8 mouse cellular contexts compared by ENCODE assay signal in the genomic region with DNA sequence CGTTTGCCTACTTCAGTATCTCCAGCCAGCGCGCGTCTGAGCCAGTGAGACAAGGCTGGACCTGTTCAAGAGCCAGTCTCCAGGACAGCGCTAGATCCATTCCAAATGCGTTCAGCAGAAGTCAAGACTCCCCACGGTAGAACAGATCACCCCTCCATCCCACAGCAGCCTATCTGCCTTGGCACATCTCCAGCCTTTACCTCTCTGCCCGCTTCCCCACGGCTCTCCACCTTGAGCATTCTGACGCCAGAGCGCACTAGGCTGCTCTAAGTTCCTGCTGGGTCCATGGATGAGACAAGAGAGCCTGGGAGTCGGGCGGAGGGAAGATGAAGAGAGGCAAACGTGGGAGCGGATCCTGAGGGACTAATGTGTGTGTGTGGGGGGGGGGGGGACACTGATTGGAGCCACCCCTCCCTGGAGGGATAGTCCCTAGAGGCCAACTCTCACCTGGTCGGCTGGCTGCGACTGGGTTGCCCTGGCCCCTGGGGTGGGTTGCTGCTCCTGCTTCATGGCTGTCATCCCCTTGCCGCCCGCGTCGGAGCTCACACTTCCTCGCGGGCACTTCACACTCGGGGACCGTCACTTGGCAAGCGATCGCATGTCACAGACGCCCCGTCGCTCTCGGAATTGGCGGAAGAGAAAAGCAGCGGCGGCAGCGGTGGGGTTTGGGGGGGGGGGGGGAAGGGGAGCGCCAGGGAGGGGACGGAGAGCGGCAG. TPM values are rescaled to one million over a fixed set of nuclear protein-coding genes. Genes with fewer than 3 reads are reported as not detected.
A peak's percentile ranks its signal among the peaks of the same experiment; 100 is the strongest.
DNase-seq lines count a peak whose midpoint lies in the region; ATAC-seq lines count a peak whose summit lies in the region.

A gene (minus strand): TSS at position 635 of the 716 bp plus-strand sequence.

- peak within 1 kb of the TSS; percentile 75 for H3K4me2 ChIP-seq in hindbrain, embryonic 14.5 days (replicated peaks)
- H3K4me2 ChIP-seq in liver, embryonic 15.5 days = peak within 1 kb of the TSS; percentile 18

- no peaks in the 10 kb centered on the region for H3K4me1 ChIP-seq in hindbrain, embryonic 14.5 days (replicated peaks; ENCODE audit: control insufficient read depth, insufficient read depth, low read length)
- no peaks in the 10 kb centered on the region for H3K4me1 ChIP-seq in liver, embryonic 15.5 days (replicated peaks)

- WGBS in hindbrain, embryonic 14.5 days = under 1% methylated on average over 31 of the region's 38 CpGs
- 1% methylated on average over 34 of the region's 38 CpGs for WGBS in liver, embryonic 15.5 days (ENCODE audit: insufficient replicate concordance)

- H3K9ac ChIP-seq in hindbrain, embryonic 14.5 days = peak within 1 kb of the TSS; percentile 80
- H3K9ac ChIP-seq in liver, embryonic 15.5 days = no peak within 1 kb of the TSS

- no peaks in the 10 kb centered on the region for H3K36me3 ChIP-seq in hindbrain, embryonic 14.5 days (replicated peaks; ENCODE audit: control insufficient read depth, insufficient read depth)
- H3K36me3 ChIP-seq in liver, embryonic 15.5 days (replicated peaks) = no peaks in the 10 kb centered on the region

- peak within 1 kb of the TSS; percentile 72 for H3K4me3 ChIP-seq in hindbrain, embryonic 14.5 days (replicated peaks; ENCODE audit: low read length)
- H3K4me3 ChIP-seq in liver, embryonic 15.5 days (replicated peaks) = no peak within 1 kb of the TSS

- peaks cover 4% of the 10 kb centered on the region; the same call in 1 of the 2 replicates for H3K27me3 ChIP-seq in hindbrain, embryonic 14.5 days (ENCODE audit: control insufficient read depth, insufficient read depth, low read length)
- H3K27me3 ChIP-seq in liver, embryonic 15.5 days = peaks cover 30% of the 10 kb centered on the region

- H3K9me3 ChIP-seq in hindbrain, embryonic 14.5 days (ENCODE audit: control insufficient read depth, low read length) = no peaks in the 10 kb centered on the region
- H3K9me3 ChIP-seq in liver, embryonic 15.5 days (replicated peaks) = no peaks in the 10 kb centered on the region

- H3K27ac ChIP-seq in hindbrain, embryonic 14.5 days = peak within 1 kb of the TSS; percentile 89
- H3K27ac ChIP-seq in liver, embryonic 15.5 days (replicated peaks) = no peak within 1 kb of the TSS

- peak; percentile 44; the same call in 1 of the 2 replicates for ATAC-seq in hindbrain, embryonic 14.5 days (ENCODE audit: low FRiP score)
- ATAC-seq in liver, embryonic 15.5 days (ENCODE audit: insufficient read depth) = no peak

- peak; percentile 42 to 59 for DNase-seq in left cerebral cortex, adult 18-20 months (ENCODE audit: low spot score in 2 of 2)
- DNase-seq in left cerebral cortex, adult 9 months (ENCODE audit: low spot score in 2 of 2) = no peak
- DNase-seq in cerebellum, postnatal 36 days = peak; percentile 59 to 66
- DNase-seq in hindbrain, embryonic 14.5 days (ENCODE audit: low spot score) = peak; percentile 55
- DNase-seq in right cerebral cortex, postnatal 4 days = peak; percentile 50
- no peak for DNase-seq in thymus, postnatal 14 days
- no peak for DNase-seq in thymus, postnatal 0 days (ENCODE audit: low spot score)

RNA-seq across cellular contexts. Expression of the gene that starts here (rescaled TPM):
- total RNA-seq in left cerebral cortex, adult 18-20 months (2021) = 100 to 1,000 TPM; 150 to 155 TPM
- 32.9 and 39.5 TPM in 2 replicates for polyA plus RNA-seq in hindbrain, embryonic 14.5 days (2014; fragmentation: Nextera tagmentation; extraction: Ambion mirVana)
- 0.03 TPM in 1 of 2 replicates, not detected in the other for polyA plus RNA-seq in liver, embryonic 15.5 days (2015; fragmentation: Nextera tagmentation; extraction: Ambion mirVana)
- 1.6 and 2.9 TPM in 2 replicates for polyA plus RNA-seq in thymus, postnatal 0 days (2015; fragmentation: Nextera tagmentation; extraction: Ambion mirVana)

Comparison
In these comparisons a context has a peak if more than half of its experiments do, and no peak if none do; other contexts are left out.
1. DNase-seq: peak in left cerebral cortex, adult 18-20 months (2 of 2), cerebellum, postnatal 36 days (2 of 2), hindbrain, embryonic 14.5 days (single experiment) and right cerebral cortex, postnatal 4 days (single experiment); none in left cerebral cortex, adult 9 months (0 of 2), thymus, postnatal 14 days (single experiment) and thymus, postnatal 0 days (single experiment).